Mouse (Mus musculus): ENCODE measurements around the gene Ace3. TPM values are rescaled to one million over a fixed set of nuclear protein-coding genes. Genes with fewer than 3 reads are reported as not detected.
A peak's percentile ranks its signal among the peaks of the same experiment; 100 is the strongest.

Ace3 gene
- total and polyA plus RNA-seq, 2 experiments from 2014 or later: not detected

- no peak for TF ChIP-seq CTCF (IDR thresholded peaks at IDR 0.05; ENCODE audit: low read depth)
- Histone ChIP-seq H3K27me3 (ENCODE audit: insufficient read depth, low read length) (no peaks in the 10 kb centered on the region; the same call in 1 of the 2 replicates), H3K9ac (no peak overlapping the region), H3K9me3 (ENCODE audit: low read length) (no peaks in the 10 kb centered on the region), H3K4me3 (ENCODE audit: low read depth, low read length) (no peak overlapping the region), H3K27ac (ENCODE audit: low read depth, low read length) (no peak overlapping the region), H3K36me3 (ENCODE audit: insufficient read depth) (no peaks in the 10 kb centered on the region), H3K4me1 (ENCODE audit: insufficient read depth) (peaks cover 5% of the 10 kb centered on the region; the same call in 1 of the 2 replicates), H3K4me2 (ENCODE audit: low read depth) (no peak overlapping the region)
- DNase-seq: no peak
- whole genome bisulfite sequencing: 71% methylated on average over 4 of the region's 4 CpGs
- no peak for ATAC-seq
These were observed 28.2 kb upstream of the Ace3 start for GRCm38 (mm10) chr11:105966288-105966687.

DNA sequence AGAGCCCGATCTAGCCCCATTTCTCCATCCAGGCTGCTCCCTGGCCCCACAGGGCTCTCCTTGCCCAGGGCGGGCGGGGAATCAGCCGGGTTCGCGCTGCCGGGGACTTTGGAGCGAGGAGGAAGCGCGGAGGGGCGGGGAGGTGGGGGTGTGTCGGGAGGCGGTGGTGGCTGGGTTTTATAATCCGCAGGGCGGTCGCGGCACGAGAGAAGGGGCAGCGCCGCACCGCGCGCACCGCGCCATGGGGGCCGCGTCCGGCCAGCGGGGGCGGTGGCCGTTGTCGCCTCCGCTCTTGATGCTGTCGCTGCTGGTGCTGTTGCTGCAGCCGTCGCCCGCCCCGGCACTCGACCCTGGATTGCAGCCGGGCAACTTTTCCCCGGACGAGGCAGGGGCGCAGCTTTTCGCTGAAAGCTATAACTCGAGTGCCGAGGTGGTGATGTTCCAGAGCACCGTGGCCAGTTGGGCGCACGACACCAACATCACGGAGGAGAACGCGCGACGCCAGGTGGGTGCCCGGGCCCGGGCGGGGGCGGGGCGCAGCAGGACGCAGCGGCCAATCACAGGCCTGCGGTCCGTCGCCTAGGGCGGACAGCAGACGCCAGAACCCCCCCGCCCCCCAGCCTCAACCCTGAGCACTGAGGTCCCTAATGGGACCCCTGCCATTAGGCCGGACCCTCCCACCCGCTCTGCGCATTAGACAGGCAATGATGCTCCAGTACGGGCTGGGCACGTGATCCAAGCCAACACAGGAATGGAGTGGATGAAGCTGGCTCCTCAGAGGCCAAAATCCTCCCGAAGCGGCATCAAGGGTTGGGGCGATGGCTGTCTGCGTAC lies 26.5 kb upstream of the Ace3 start, which contains the start of gene Ace:
Gene Ace (plus strand): TSS at position 205 of the 834 bp plus-strand sequence.
- peak; percentile 76 for ATAC-seq
- Histone ChIP-seq H3K4me2 (ENCODE audit: low read depth) (peak within 1 kb of the TSS; percentile 95), H3K27ac (ENCODE audit: low read depth, low read length) (no peak within 1 kb of the TSS), H3K36me3 (ENCODE audit: insufficient read depth) (no peaks in the 10 kb centered on the region), H3K9ac (peak within 1 kb of the TSS; percentile 39), H3K9me3 (ENCODE audit: low read length) (no peaks in the 10 kb centered on the region), H3K4me3 (ENCODE audit: low read depth, low read length) (peak within 1 kb of the TSS; percentile 51), H3K27me3 (ENCODE audit: insufficient read depth, low read length) (no peaks in the 10 kb centered on the region; the same call in 1 of the 2 replicates), H3K4me1 (ENCODE audit: insufficient read depth) (peaks cover 5% of the 10 kb centered on the region; the same call in 1 of the 2 replicates)
- 2% methylated on average over 76 of the region's 76 CpGs for WGBS
- TF ChIP-seq CTCF (IDR thresholded peaks at IDR 0.05; ENCODE audit: low read depth): no peak
- peak; percentile 39 for DNase-seq

- Histone ChIP-seq H3K4me2 (ENCODE audit: low read depth) (peak overlapping the region; percentile 95), H3K27me3 (ENCODE audit: insufficient read depth, low read length) (no peaks in the 10 kb centered on the region; the same call in 1 of the 2 replicates), H3K9ac (no peak overlapping the region), H3K4me1 (ENCODE audit: insufficient read depth) (peaks cover 5% of the 10 kb centered on the region; the same call in 1 of the 2 replicates), H3K9me3 (ENCODE audit: low read length) (no peaks in the 10 kb centered on the region), H3K36me3 (ENCODE audit: insufficient read depth) (no peaks in the 10 kb centered on the region), H3K4me3 (ENCODE audit: low read depth, low read length) (no peak overlapping the region), H3K27ac (ENCODE audit: low read depth, low read length) (no peak overlapping the region)
- TF ChIP-seq CTCF (IDR thresholded peaks at IDR 0.05; ENCODE audit: low read depth): no peak
- WGBS: 43% methylated on average over 10 of the region's 10 CpGs
- ATAC-seq: no peak
- no peak for DNase-seq
These were observed 25.5 kb upstream of the Ace3 start for GRCm38 (mm10) chr11:105968948-105969347.

GRCm38 (mm10) chr11:105969516-105969915 lies 25.0 kb upstream of the Ace3 start:
- Histone ChIP-seq H3K9ac (no peak overlapping the region), H3K27ac (ENCODE audit: low read depth, low read length) (no peak overlapping the region), H3K36me3 (ENCODE audit: insufficient read depth) (no peaks in the 10 kb centered on the region), H3K4me3 (ENCODE audit: low read depth, low read length) (no peak overlapping the region), H3K4me1 (ENCODE audit: insufficient read depth) (peaks cover 5% of the 10 kb centered on the region; the same call in 1 of the 2 replicates), H3K9me3 (ENCODE audit: low read length) (no peaks in the 10 kb centered on the region), H3K27me3 (ENCODE audit: insufficient read depth, low read length) (no peaks in the 10 kb centered on the region; the same call in 1 of the 2 replicates), H3K4me2 (ENCODE audit: low read depth) (no peak overlapping the region)
- no peak for ATAC-seq
- no peak for DNase-seq
- peak; percentile 56 for TF ChIP-seq CTCF (IDR thresholded peaks at IDR 0.05; ENCODE audit: low read depth)
- WGBS: 58% methylated on average over 1 of the region's 1 CpGs

- Histone ChIP-seq H3K4me3 (ENCODE audit: low read depth, low read length) (no peak overlapping the region), H3K4me1 (ENCODE audit: insufficient read depth) (no peaks in the 10 kb centered on the region), H3K27me3 (ENCODE audit: insufficient read depth, low read length) (no peaks in the 10 kb centered on the region), H3K4me2 (ENCODE audit: low read depth) (no peak overlapping the region), H3K27ac (ENCODE audit: low read depth, low read length) (no peak overlapping the region), H3K9me3 (ENCODE audit: low read length) (no peaks in the 10 kb centered on the region), H3K36me3 (ENCODE audit: insufficient read depth) (no peaks in the 10 kb centered on the region), H3K9ac (no peak overlapping the region)
- DNase-seq (no peak), ATAC-seq (no peak)
- TF ChIP-seq CTCF (IDR thresholded peaks at IDR 0.05; ENCODE audit: low read depth): no peak
- WGBS: 82% methylated on average over 6 of the region's 6 CpGs
These were observed 19.9 kb upstream of the Ace3 start for GRCm38 (mm10) chr11:105974593-105974992.

DNA sequence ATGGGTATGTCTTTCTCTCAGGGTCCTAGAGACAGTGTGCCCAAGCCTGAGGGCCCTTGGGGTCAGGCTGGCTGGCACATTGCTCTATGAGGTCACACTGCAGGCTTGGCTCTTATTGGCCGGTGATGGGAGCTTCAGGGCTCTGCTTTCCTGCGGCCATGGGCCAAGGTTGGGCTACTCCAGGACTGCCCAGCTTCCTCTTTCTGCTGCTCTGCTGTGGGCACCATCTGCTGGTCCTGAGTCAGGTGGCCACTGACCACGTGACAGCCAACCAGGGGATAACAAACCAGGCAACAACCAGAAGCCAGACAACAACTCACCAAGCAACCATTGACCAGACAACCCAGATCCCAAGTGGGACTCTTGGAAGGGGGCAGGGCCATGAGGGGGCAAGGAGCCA lies 19.4 kb upstream of the Ace3 start:
- Histone ChIP-seq H3K4me1 (ENCODE audit: insufficient read depth) (no peaks in the 10 kb centered on the region), H3K9ac (no peak overlapping the region), H3K27me3 (ENCODE audit: insufficient read depth, low read length) (no peaks in the 10 kb centered on the region), H3K27ac (ENCODE audit: low read depth, low read length) (no peak overlapping the region), H3K4me3 (ENCODE audit: low read depth, low read length) (no peak overlapping the region), H3K9me3 (ENCODE audit: low read length) (no peaks in the 10 kb centered on the region), H3K4me2 (ENCODE audit: low read depth) (no peak overlapping the region), H3K36me3 (ENCODE audit: insufficient read depth) (no peaks in the 10 kb centered on the region)
- DNase-seq (no peak), ATAC-seq (no peak)
- TF ChIP-seq CTCF (IDR thresholded peaks at IDR 0.05; ENCODE audit: low read depth): no peak
- 67% methylated on average over 3 of the region's 3 CpGs for WGBS

- H3K4me2 ChIP-seq (ENCODE audit: low read depth): no peak overlapping the region
- no peak overlapping the region for H3K9ac ChIP-seq
- H3K27ac ChIP-seq (ENCODE audit: low read depth, low read length): no peak overlapping the region
- no peak for TF ChIP-seq CTCF (IDR thresholded peaks at IDR 0.05; ENCODE audit: low read depth)
- WGBS: 95% methylated on average over 5 of the region's 5 CpGs
- ATAC-seq (no peak), DNase-seq (no peak)
- H3K4me3 ChIP-seq (ENCODE audit: low read depth, low read length): no peak overlapping the region
- H3K27me3 ChIP-seq (ENCODE audit: insufficient read depth, low read length): no peaks in the 10 kb centered on the region
- H3K4me1 ChIP-seq (ENCODE audit: insufficient read depth): no peaks in the 10 kb centered on the region
- no peaks in the 10 kb centered on the region for H3K36me3 ChIP-seq (ENCODE audit: insufficient read depth)
- no peaks in the 10 kb centered on the region for H3K9me3 ChIP-seq (ENCODE audit: low read length)
These were observed 18.8 kb upstream of the Ace3 start for GRCm38 (mm10) chr11:105975636-105976035.

Measured in forebrain, postnatal 0 days (tissue).